ENCODE assay signal across 16 mouse cellular contexts in genomic region chr17:70999187-70999586, GRCm38 (mm10). TPM values are rescaled to one million over a fixed set of nuclear protein-coding genes. Genes with fewer than 3 reads are reported as not detected.
A peak's percentile ranks its signal among the peaks of the same experiment; 100 is the strongest.
DNase-seq lines count a peak whose midpoint lies in the region; ATAC-seq and TF ChIP-seq lines count a peak whose summit lies in the region.
"Had no signal": no experiment of that assay in that cellular context is flagged by ENCODE, and none has a peak within 500 bp of the region (broad histone marks: within the 10 kb centered on the region; RNA-seq: fewer than 3 reads in every experiment).

No protein-coding gene starts in this region.

- H3K9ac ChIP-seq in kidney, embryonic 16.5 days (replicated peaks; ENCODE audit: low read length): no peak overlapping the region; the same call in 1 of the 2 replicates
- H3K9ac ChIP-seq: forebrain, postnatal 0 days; stomach, embryonic 15.5 days had no signal

- no peak for ATAC-seq in kidney, embryonic 16.5 days (ENCODE audit: low FRiP score, low TSS enrichment)
- ATAC-seq: forebrain, postnatal 0 days; hindbrain, embryonic 16.5 days had no signal

- H3K79me3 ChIP-seq in C2C12 (ENCODE audit: low read depth): peaks cover 73% of the 10 kb centered on the region

- WGBS in kidney, adult 2 months: 17% methylated on average over 5 of the region's 5 CpGs
- 49% methylated on average over 5 of the region's 5 CpGs for WGBS in kidney, embryonic 16.5 days

- H3K27me3 ChIP-seq in kidney, adult 2 months (replicated peaks; ENCODE audit: control insufficient read depth, insufficient read depth, low read length): no peaks in the 10 kb centered on the region
- no peaks in the 10 kb centered on the region for H3K27me3 ChIP-seq in C2C12 (ENCODE audit: control insufficient read depth, insufficient read depth, insufficient read length)
- no peaks in the 10 kb centered on the region for H3K27me3 ChIP-seq in kidney, embryonic 16.5 days (ENCODE audit: insufficient read depth, low read length)
- H3K27me3 ChIP-seq: embryonic facial prominence, embryonic 13.5 days; stomach, embryonic 15.5 days had no signal

- H3K4me3 ChIP-seq in kidney, adult 2 months (ENCODE audit: insufficient read depth, low read depth, low read length): no peak overlapping the region
- H3K4me3 ChIP-seq in C2C12 (ENCODE audit: insufficient read depth, poor library complexity, severe bottlenecking): peak overlapping the region; percentile 99
- no peak overlapping the region for H3K4me3 ChIP-seq in kidney, embryonic 16.5 days (ENCODE audit: low read length)
- H3K4me3 ChIP-seq: embryonic facial prominence, embryonic 13.5 days; layer of hippocampus, adult 2 months; stomach, embryonic 15.5 days had no signal

- no peak for TF ChIP-seq CTCF in kidney, adult 2 months (conservative IDR thresholded peaks at IDR 0.05; ENCODE audit: insufficient read depth, insufficient read length, low read depth, low read length)
- no peak for TF ChIP-seq CTCF in C2C12 (IDR thresholded peaks at IDR 0.05; ENCODE audit: control insufficient read depth, insufficient read depth, insufficient read length)

- peaks cover 3% of the 10 kb centered on the region; the same call in 1 of the 2 replicates for H3K36me3 ChIP-seq in kidney, adult 2 months (ENCODE audit: control insufficient read depth, insufficient read depth, low read length)
- peaks cover 52% of the 10 kb centered on the region for H3K36me3 ChIP-seq in C2C12 (ENCODE audit: control insufficient read depth, insufficient read depth)
- H3K36me3 ChIP-seq in kidney, embryonic 16.5 days (ENCODE audit: insufficient read depth, low read length): peaks cover 18% of the 10 kb centered on the region

- 0 out of 2 replicates have a peak overlapping the region, but pooled peaks have one; percentile 72 for H3K4me2 ChIP-seq in kidney, embryonic 16.5 days (replicated peaks; ENCODE audit: low read depth, low read length)
- H3K4me2 ChIP-seq: stomach, embryonic 15.5 days had no signal

- peaks cover 79% of the 10 kb centered on the region for H3K79me2 ChIP-seq in C2C12 (ENCODE audit: control insufficient read depth, insufficient read depth)

- peak; percentile 55 for DNase-seq in kidney, adult 2 months
- DNase-seq in kidney, adult 18-20 months: no peak
- peak; percentile 51 for DNase-seq in R1 (ENCODE audit: low read depth, low spot score)
- DNase-seq in layer of hippocampus, adult 11-12 months (ENCODE audit: low spot score): no peak
- DNase-seq in liver: no peak
- DNase-seq: cerebellum, adult 9-11 months; forebrain, postnatal 0 days; gastrocnemius, postnatal 25 days; right cerebral cortex, postnatal 25 days; thymus, postnatal 4 days had no signal

- no peaks in the 10 kb centered on the region for H3K9me3 ChIP-seq in kidney, embryonic 16.5 days (ENCODE audit: low read length)
- H3K9me3 ChIP-seq: stomach, embryonic 15.5 days had no signal

- H3K27ac ChIP-seq in kidney, adult 2 months (ENCODE audit: insufficient read depth, low read depth, low read length): peak overlapping the region; percentile 62
- peak overlapping the region; percentile 14; the same call in 1 of the 2 replicates for H3K27ac ChIP-seq in kidney, embryonic 16.5 days (ENCODE audit: low read length)
- H3K27ac ChIP-seq: embryonic facial prominence, embryonic 13.5 days; layer of hippocampus, adult 2 months; stomach, embryonic 15.5 days had no signal

- TF ChIP-seq POLR2A in kidney, adult 2 months (IDR thresholded peaks at IDR 0.05; ENCODE audit: low read depth, low read length): no peak

- H3K4me1 ChIP-seq in kidney, adult 2 months (ENCODE audit: control insufficient read depth, insufficient read depth, low read length): peaks cover 24% of the 10 kb centered on the region
- H3K4me1 ChIP-seq in kidney, embryonic 16.5 days (ENCODE audit: insufficient read depth, low read length): peaks cover 43% of the 10 kb centered on the region

- no peak overlapping the region for H3ac ChIP-seq in C2C12 (ENCODE audit: control insufficient read depth, insufficient read length, low read depth)

TF ChIP-seq in C2C12, 6 proteins besides CTCF, POLR2A, EP300 and RAD21:
- TF ChIP-seq CEBPB (IDR thresholded peaks at IDR 0.05; ENCODE audit: low read depth): peak; percentile 41
- no peak for TF ChIP-seq MAX (IDR thresholded peaks at IDR 0.05)

RNA-seq across cellular contexts. Expression of gene Myom1, which starts 3.2 kb away (rescaled TPM):
- 2.8 and 4.3 TPM in 2 replicates for polyA plus RNA-seq in kidney, adult 2 months (2012; rRNA removed)
- 0.35 TPM for polyA plus RNA-seq in C2C12 (2012; fragmentation: generic; extraction: Trizol)
- polyA plus RNA-seq in kidney, embryonic 16.5 days (2015; fragmentation: Nextera tagmentation; extraction: Ambion mirVana): 4.5 and 4.7 TPM in 2 replicates

RNA-seq across cellular contexts. Expression of gene Myl12a, which starts 3.5 kb away (rescaled TPM):
- polyA plus RNA-seq in kidney, adult 2 months (2012; rRNA removed): 119 and 160 TPM in 2 replicates
- 770 TPM for polyA plus RNA-seq in C2C12 (2012; fragmentation: generic; extraction: Trizol)
- polyA plus RNA-seq in kidney, embryonic 16.5 days (2015; fragmentation: Nextera tagmentation; extraction: Ambion mirVana): 680 and 696 TPM in 2 replicates

Comparison
In these comparisons a context has a peak if more than half of its experiments do, and no peak if none do; other contexts are left out.
1. DNase-seq: peak in kidney, adult 2 months (single experiment) and R1 (single experiment); none in kidney, adult 18-20 months (single experiment), layer of hippocampus, adult 11-12 months (single experiment) and liver (single experiment).